Mouse (Mus musculus) limb, embryonic 15.5 days (tissue): Measurements from ENCODE around the gene Neu1. TPM values are rescaled to one million over a fixed set of nuclear protein-coding genes. Genes with fewer than 3 reads are reported as not detected.

Experiments
- ATAC-seq: fragments of 200-750 bp; cut with Nextera tagmentation; 2 replicates; pipeline ENCODE4 v1.8.0; 2017; ENCODE audit warnings: low read depth, moderate TSS enrichment; ENCODE audit not compliant: insufficient number of reproducible peaks, low FRiP score, low TSS enrichment
- H3K27ac ChIP-seq: fragments of 300-500 bp; sonication (generic); 2 replicates; pipeline ENCODE4 v1.5.1; 2015; ENCODE audit warnings: moderate library complexity, mild to moderate bottlenecking, inconsistent platforms
- H3K27me3 ChIP-seq: fragments of 300-500 bp; sonication (generic); 2 replicates; pipeline ENCODE4 v1.6.1; 2015; ENCODE audit warnings: inconsistent platforms
- H3K36me3 ChIP-seq: fragments of 300-500 bp; sonication (generic); 2 replicates; pipeline ENCODE4 v1.6.1; 2015; ENCODE audit warnings: inconsistent platforms
- H3K4me1 ChIP-seq: fragments of 300-500 bp; sonication (generic); 2 replicates; pipeline ENCODE4 v1.6.1; 2015; ENCODE audit warnings: inconsistent platforms
- H3K4me2 ChIP-seq: fragments of 300-500 bp; sonication (generic); 2 replicates; pipeline ENCODE4 v1.6.1; 2015; ENCODE audit warnings: mild to moderate bottlenecking, inconsistent platforms
- H3K4me3 ChIP-seq: fragments of 300-500 bp; sonication (generic); 2 replicates; pipeline ENCODE4 v1.5.1; 2015; ENCODE audit warnings: mild to moderate bottlenecking, inconsistent platforms
- H3K9ac ChIP-seq: fragments of 300-500 bp; sonication (generic); 2 replicates; pipeline ENCODE4 v1.6.1; 2015; ENCODE audit warnings: inconsistent platforms
- H3K9me3 ChIP-seq: fragments of 300-500 bp; sonication (generic); 2 replicates; pipeline ENCODE4 v1.6.1; 2016; ENCODE audit warnings: inconsistent platforms
- WGBS: fragments of 180-500 bp; shearing (Covaris S2); methylation state at CpG from one replicate; pipeline ENCODE4 v1.1.7; 2015; 5-methylcytosine and 5-hydroxymethylcytosine counted together
- polyA plus RNA-seq: library from polyadenylated mRNA; unstranded; fragments of >200 nt; fragmentation: Nextera tagmentation; extraction: Ambion mirVana; gene quantifications from 2 replicates; pipeline ENCODE4 v1.2.1, GENCODE M21; 2015

Gene Neu1
- polyA plus RNA-seq, 1 experiment from 2014 or later, result 20.1 TPM

DNA sequence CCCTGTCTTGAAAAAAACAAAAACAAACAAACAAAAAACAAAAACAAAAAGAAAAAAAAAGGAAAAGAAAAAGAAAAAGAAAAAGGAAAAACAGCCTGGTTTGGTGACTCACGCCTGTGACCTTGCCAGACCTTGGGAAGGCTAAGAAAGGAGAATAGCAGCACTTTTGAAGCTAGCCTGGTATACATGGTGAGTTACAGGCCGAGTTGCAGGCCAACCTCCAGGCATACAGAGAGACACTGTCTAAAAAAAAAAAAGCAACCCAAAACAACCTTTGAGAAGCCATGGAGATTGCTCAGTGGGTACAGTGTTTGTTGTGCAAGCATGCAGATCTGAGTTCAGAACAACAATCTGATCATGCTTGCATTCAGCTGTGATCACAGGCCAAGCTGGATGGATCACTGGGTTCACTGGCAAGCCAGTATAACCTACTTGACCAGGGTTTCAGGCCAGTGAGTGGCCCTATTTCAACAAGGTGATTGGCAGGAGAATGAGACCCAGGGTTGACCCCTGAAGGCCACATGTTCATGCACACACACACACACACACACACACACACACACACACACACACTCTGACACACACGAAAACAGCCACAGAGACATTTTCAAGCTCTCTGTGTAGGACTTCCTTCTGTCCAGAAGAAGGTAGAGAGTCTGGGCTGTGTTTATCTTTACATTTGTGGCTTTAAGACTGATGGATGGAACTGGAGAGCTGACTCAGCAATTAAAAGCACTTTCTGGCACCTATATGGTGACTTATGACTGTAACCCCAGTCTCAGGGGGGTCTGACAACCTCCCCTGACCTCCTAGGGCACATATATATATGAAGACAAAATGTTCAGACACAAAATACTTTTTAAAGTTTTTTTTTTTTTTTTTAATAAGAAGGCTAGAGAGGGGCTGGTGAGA, 44.8 kb downstream of the Neu1 start:
- Histone ChIP-seq H3K9me3 (no peaks in the 10 kb centered on the region), H3K27ac (no peak overlapping the region), H3K36me3 (no peaks in the 10 kb centered on the region), H3K4me1 (peaks cover 11% of the 10 kb centered on the region), H3K27me3 (no peaks in the 10 kb centered on the region), H3K4me3 (no peak overlapping the region), H3K9ac (no peak overlapping the region), H3K4me2 (no peak overlapping the region)
- WGBS, result 83% methylated on average over 3 of the region's 3 CpGs
- ATAC-seq, result no peak

GRCm38 (mm10) chr17:34977000-34977399, 45.9 kb downstream of the Neu1 start:
- WGBS, result 91% methylated on average over 20 of the region's 20 CpGs
- no peaks in the 10 kb centered on the region for H3K27me3 ChIP-seq
- H3K4me3 ChIP-seq, result no peak overlapping the region
- no peaks in the 10 kb centered on the region for H3K9me3 ChIP-seq
- no peaks in the 10 kb centered on the region for H3K36me3 ChIP-seq
- peaks cover 14% of the 10 kb centered on the region for H3K4me1 ChIP-seq
- H3K4me2 ChIP-seq, result no peak overlapping the region
- no peak for ATAC-seq
- H3K27ac ChIP-seq, result no peak overlapping the region
- no peak overlapping the region for H3K9ac ChIP-seq

DNA sequence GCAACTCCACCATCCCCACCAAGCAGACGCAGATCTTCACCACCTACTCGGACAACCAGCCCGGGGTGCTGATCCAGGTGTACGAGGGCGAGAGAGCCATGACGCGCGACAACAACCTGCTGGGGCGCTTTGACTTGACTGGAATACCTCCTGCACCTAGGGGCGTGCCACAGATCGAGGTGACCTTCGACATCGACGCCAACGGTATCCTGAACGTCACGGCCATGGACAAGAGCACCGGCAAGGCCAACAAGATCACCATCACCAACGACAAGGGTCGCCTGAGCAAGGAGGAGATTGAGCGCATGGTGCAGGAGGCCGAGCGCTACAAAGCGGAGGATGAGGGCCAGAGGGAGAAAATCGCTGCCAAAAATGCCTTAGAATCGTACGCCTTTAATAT, 47.2 kb downstream of the Neu1 start:
- Histone ChIP-seq H3K4me1 (peaks cover 18% of the 10 kb centered on the region), H3K27ac (no peak overlapping the region), H3K9me3 (no peaks in the 10 kb centered on the region), H3K4me2 (no peak overlapping the region), H3K36me3 (no peaks in the 10 kb centered on the region), H3K4me3 (no peak overlapping the region), H3K9ac (no peak overlapping the region), H3K27me3 (no peaks in the 10 kb centered on the region)
- 85% methylated on average over 27 of the region's 27 CpGs for WGBS
- ATAC-seq, result no peak

GRCm38 (mm10) chr17:34979631-34980030, 48.6 kb downstream of the Neu1 start:
- WGBS, result 90% methylated on average over 4 of the region's 4 CpGs
- no peaks in the 10 kb centered on the region for H3K9me3 ChIP-seq
- ATAC-seq, result no peak
- no peak overlapping the region for H3K27ac ChIP-seq
- peaks cover 21% of the 10 kb centered on the region for H3K4me1 ChIP-seq
- no peaks in the 10 kb centered on the region for H3K27me3 ChIP-seq
- no peak overlapping the region for H3K9ac ChIP-seq
- H3K36me3 ChIP-seq, result no peaks in the 10 kb centered on the region
- no peak overlapping the region for H3K4me3 ChIP-seq
- no peak overlapping the region for H3K4me2 ChIP-seq

- no peaks in the 10 kb centered on the region for H3K27me3 ChIP-seq
- H3K27ac ChIP-seq, result peak overlapping the region; percentile 100
- H3K9me3 ChIP-seq, result no peaks in the 10 kb centered on the region
- H3K9ac ChIP-seq, result peak overlapping the region; percentile 91; the same call in 1 of the 2 replicates
- peaks cover 8% of the 10 kb centered on the region for H3K36me3 ChIP-seq
- peak overlapping the region; percentile 87 for H3K4me3 ChIP-seq
- 9% methylated on average over 2 of the region's 2 CpGs for WGBS
- ATAC-seq, result no peak
- H3K4me1 ChIP-seq, result peaks cover 21% of the 10 kb centered on the region
- peak overlapping the region; percentile 83 for H3K4me2 ChIP-seq
These were observed 49.6 kb downstream of the Neu1 start for GRCm38 (mm10) chr17:34980655-34981054.

DNA sequence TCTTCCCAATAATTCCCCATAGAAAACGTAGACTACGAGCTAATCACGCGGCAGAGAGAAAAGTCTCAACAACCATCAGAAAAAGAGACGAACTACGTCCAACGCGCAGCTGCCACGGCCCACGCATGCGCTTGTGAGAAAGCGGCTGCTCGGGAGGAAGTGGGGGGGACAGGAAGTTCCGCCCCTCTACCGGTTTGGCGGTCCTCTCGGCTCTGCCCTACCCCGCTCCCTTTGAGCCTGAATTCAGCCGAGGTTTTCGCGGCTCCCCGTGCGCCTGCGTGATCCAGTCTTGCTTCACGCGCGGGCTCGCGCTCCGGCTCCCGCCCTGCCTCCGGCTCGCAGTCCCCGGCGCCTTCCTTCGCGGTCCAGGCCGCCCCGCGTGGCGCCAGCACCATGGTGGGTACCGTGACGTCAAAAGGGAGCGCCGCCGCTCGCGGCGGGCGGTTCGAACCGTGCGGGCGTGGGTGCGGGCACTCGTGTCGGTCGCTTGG, 50.7 kb downstream of the Neu1 start, which contains the start of gene Lsm2:
Lsm2 (plus strand) TSS at position 173 of the 491 bp plus-strand sequence.
- H3K36me3 ChIP-seq, result peaks cover 19% of the 10 kb centered on the region
- peak within 1 kb of the TSS; percentile 83 for H3K4me2 ChIP-seq
- ATAC-seq, result peak; percentile 88
- H3K4me3 ChIP-seq, result peak within 1 kb of the TSS; percentile 87
- under 1% methylated on average over 58 of the region's 58 CpGs for WGBS
- H3K27me3 ChIP-seq, result no peaks in the 10 kb centered on the region
- no peaks in the 10 kb centered on the region for H3K9me3 ChIP-seq
- H3K9ac ChIP-seq, result peak within 1 kb of the TSS; percentile 91
- peak within 1 kb of the TSS; percentile 100 for H3K27ac ChIP-seq
- peaks cover 21% of the 10 kb centered on the region for H3K4me1 ChIP-seq

DNA sequence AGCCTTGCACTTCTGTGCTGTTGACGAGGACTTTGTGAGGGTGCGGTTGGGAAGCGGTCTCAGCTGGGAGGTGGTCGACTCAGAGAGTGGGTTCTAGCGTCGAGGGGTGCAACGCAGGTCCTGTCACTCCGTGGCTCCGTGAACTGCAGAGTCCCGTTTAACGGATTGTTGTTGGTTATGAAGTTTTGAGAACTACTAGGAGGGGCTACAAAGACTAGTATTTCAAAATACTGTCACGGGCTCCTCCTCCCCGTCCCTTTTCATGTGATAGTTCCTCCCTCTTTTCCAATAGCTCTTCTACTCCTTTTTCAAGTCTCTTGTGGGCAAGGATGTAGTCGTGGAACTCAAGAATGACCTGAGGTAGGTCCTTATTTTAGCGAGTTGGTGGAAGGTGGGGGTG, 51.3 kb downstream of the Neu1 start:
- no peaks in the 10 kb centered on the region for H3K27me3 ChIP-seq
- peak overlapping the region; percentile 91 for H3K9ac ChIP-seq
- 0% methylated on average over 15 of the region's 15 CpGs for WGBS
- H3K9me3 ChIP-seq, result no peaks in the 10 kb centered on the region
- peak overlapping the region; percentile 87 for H3K4me3 ChIP-seq
- ATAC-seq, result no peak
- H3K4me2 ChIP-seq, result peak overlapping the region; percentile 83
- H3K36me3 ChIP-seq, result peaks cover 19% of the 10 kb centered on the region
- peak overlapping the region; percentile 100 for H3K27ac ChIP-seq
- peaks cover 21% of the 10 kb centered on the region for H3K4me1 ChIP-seq

DNA sequence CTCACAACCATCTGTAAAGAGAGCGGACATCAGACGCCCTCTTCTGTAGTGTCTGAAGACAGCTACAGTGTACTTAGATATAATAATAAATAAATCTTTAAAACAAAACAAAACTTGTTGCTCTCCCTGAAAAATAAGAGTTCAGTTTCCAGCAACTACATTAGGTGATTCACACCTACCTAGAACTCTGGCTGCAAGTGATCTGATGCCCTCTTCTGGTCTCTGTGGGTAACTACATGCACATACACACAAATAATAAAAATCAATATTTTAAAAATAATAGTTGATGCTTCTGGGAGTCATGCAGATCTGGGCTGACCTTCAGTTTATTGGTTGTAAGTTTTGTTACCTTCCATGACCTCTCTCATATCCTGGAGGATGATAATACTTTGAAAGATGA, 53.2 kb downstream of the Neu1 start:
- Histone ChIP-seq H3K27ac (no peak overlapping the region), H3K9me3 (no peaks in the 10 kb centered on the region), H3K4me3 (no peak overlapping the region), H3K36me3 (peaks cover 24% of the 10 kb centered on the region), H3K4me2 (no peak overlapping the region), H3K9ac (no peak overlapping the region), H3K27me3 (no peaks in the 10 kb centered on the region), H3K4me1 (peaks cover 21% of the 10 kb centered on the region)
- no peak for ATAC-seq
- WGBS, result 74% methylated on average over 2 of the region's 2 CpGs

Other genes with a start within 250 kb of the Neu1 start
- 1.5 and 3.3 TPM in 2 replicates for gene C4b, start 187.4 kb upstream of the Neu1 start, polyA plus RNA-seq
- gene Cyp21a1, start 126.7 kb upstream of the Neu1 start, polyA plus RNA-seq, result 0.12 and 0.25 TPM in 2 replicates
- gene Stk19, start 94.3 kb upstream of the Neu1 start, polyA plus RNA-seq, result 26.1 and 29.3 TPM in 2 replicates
- 62.1 and 65.8 TPM in 2 replicates for gene Dxo, start 94.2 kb upstream of the Neu1 start, polyA plus RNA-seq
- 47.2 and 47.4 TPM in 2 replicates for gene Skiv2l, start 81.0 kb upstream of the Neu1 start, polyA plus RNA-seq
- 90.1 and 96.4 TPM in 2 replicates for gene Nelfe, start 80.9 kb upstream of the Neu1 start, polyA plus RNA-seq
- 2.8 and 3.6 TPM in 2 replicates for gene Cfb, start 68.7 kb upstream of the Neu1 start, polyA plus RNA-seq
- gene Zbtb12, start 51.8 kb upstream of the Neu1 start, polyA plus RNA-seq, result 1.7 and 2.8 TPM in 2 replicates
- not detected in 2 replicates for gene Gm20547, start 49.2 kb upstream of the Neu1 start, polyA plus RNA-seq
- gene C2, start 33.0 kb upstream of the Neu1 start, polyA plus RNA-seq, result 4.6 and 5.2 TPM in 2 replicates
- gene Ehmt2, start 32.8 kb upstream of the Neu1 start, polyA plus RNA-seq, result 64.6 and 78.1 TPM in 2 replicates
- 0.17 TPM in 1 of 2 replicates, not detected in the other for gene Slc44a4, start 16.8 kb upstream of the Neu1 start, polyA plus RNA-seq
- gene Hspa1b, start 28.0 kb downstream of the Neu1 start, polyA plus RNA-seq, result 3.3 and 3.6 TPM in 2 replicates
- not detected in 2 replicates for gene Gm20481, start 38.7 kb downstream of the Neu1 start, polyA plus RNA-seq
- 31.7 and 32.0 TPM in 2 replicates for gene Hspa1a, start 40.9 kb downstream of the Neu1 start, polyA plus RNA-seq
- gene Hspa1l, start 41.5 kb downstream of the Neu1 start, polyA plus RNA-seq, result 0.46 and 0.65 TPM in 2 replicates
- gene Lsm2, start 50.6 kb downstream of the Neu1 start, polyA plus RNA-seq, result 143 and 159 TPM in 2 replicates
- 94.4 and 95.1 TPM in 2 replicates for gene Vars, start 69.7 kb downstream of the Neu1 start, polyA plus RNA-seq
- 0.18 and 0.20 TPM in 2 replicates for gene Vwa7, start 85.3 kb downstream of the Neu1 start, polyA plus RNA-seq
- gene Sapcd1, start 96.8 kb downstream of the Neu1 start, polyA plus RNA-seq, result 8.9 and 9.4 TPM in 2 replicates
- gene Msh5, start 115.5 kb downstream of the Neu1 start, polyA plus RNA-seq, result 3.0 and 3.5 TPM in 2 replicates
- gene Clic1, start 118.7 kb downstream of the Neu1 start, polyA plus RNA-seq, result 351 and 363 TPM in 2 replicates
- 321 and 336 TPM in 2 replicates for gene Ddah2, start 127.8 kb downstream of the Neu1 start, polyA plus RNA-seq
- gene Ly6g6c, start 134.1 kb downstream of the Neu1 start, polyA plus RNA-seq, result 181 and 203 TPM in 2 replicates
- 1.0 and 1.4 TPM in 2 replicates for gene Mpig6b, start 134.9 kb downstream of the Neu1 start, polyA plus RNA-seq
- 50.6 and 53.7 TPM in 2 replicates for gene Ly6g6e, start 145.6 kb downstream of the Neu1 start, polyA plus RNA-seq
- 1.1 and 2.4 TPM in 2 replicates for gene Ly6g6d, start 146.8 kb downstream of the Neu1 start, polyA plus RNA-seq
- gene Ly6g6f, start 154.4 kb downstream of the Neu1 start, polyA plus RNA-seq, result 0.13 and 0.20 TPM in 2 replicates
- 101 and 112 TPM in 2 replicates for gene Abhd16a, start 158.0 kb downstream of the Neu1 start, polyA plus RNA-seq
- not detected in 2 replicates for gene Ly6g5c, start 177.0 kb downstream of the Neu1 start, polyA plus RNA-seq
- 0.78 and 0.99 TPM in 2 replicates for gene Ly6g5b, start 184.2 kb downstream of the Neu1 start, polyA plus RNA-seq
- 16.8 and 17.4 TPM in 2 replicates for gene Gpank1, start 190.2 kb downstream of the Neu1 start, polyA plus RNA-seq
- 293 and 297 TPM in 2 replicates for gene Csnk2b, start 190.8 kb downstream of the Neu1 start, polyA plus RNA-seq
- 10.5 and 11.2 TPM in 2 replicates for gene D17H6S53E, start 195.1 kb downstream of the Neu1 start, polyA plus RNA-seq
- gene Apom, start 200.8 kb downstream of the Neu1 start, polyA plus RNA-seq, result 0.52 and 2.0 TPM in 2 replicates
- 49.6 and 51.8 TPM in 2 replicates for gene Bag6, start 203.9 kb downstream of the Neu1 start, polyA plus RNA-seq
- gene Prrc2a, start 233.6 kb downstream of the Neu1 start, polyA plus RNA-seq, result 142 and 147 TPM in 2 replicates
- 14.6 and 18.6 TPM in 2 replicates for gene Aif1, start 244.8 kb downstream of the Neu1 start, polyA plus RNA-seq